Mouse (Mus musculus): ENCODE results near the gene Rasal1. TPM values are rescaled to one million over a fixed set of nuclear protein-coding genes. Genes with fewer than 3 reads are reported as not detected.

Gene Rasal1
- polyA plus RNA-seq, 1 experiment from 2014 or later, result not detected

- no peaks in the 10 kb centered on the region for H3K36me3 ChIP-seq (ENCODE audit: control insufficient read depth, insufficient read depth, low read length)
- DNase-seq (ENCODE audit: low spot score), result no peak
- no peaks in the 10 kb centered on the region for H3K4me1 ChIP-seq (replicated peaks; ENCODE audit: control insufficient read depth, insufficient read depth, low read length)
- H3K27me3 ChIP-seq (ENCODE audit: control insufficient read depth, insufficient read depth, low read length), result peaks cover 2% of the 10 kb centered on the region; the same call in 1 of the 2 replicates
- H3K9ac ChIP-seq (ENCODE audit: low read depth, low read length), result no peak overlapping the region
- ATAC-seq (ENCODE audit: low FRiP score), result no peak
- 57% methylated on average over 13 of the region's 15 CpGs for WGBS
- H3K9me3 ChIP-seq (ENCODE audit: control insufficient read depth, low read length), result no peaks in the 10 kb centered on the region
- H3K4me2 ChIP-seq (replicated peaks; ENCODE audit: low read depth, low read length), result no peak overlapping the region
- no peak overlapping the region for H3K27ac ChIP-seq (ENCODE audit: low read depth, low read length)
- no peak overlapping the region for H3K4me3 ChIP-seq (ENCODE audit: low read depth, low read length)
Measured at GRCm38 (mm10) chr5:120718600-120719378, 70.2 kb downstream of the Rasal1 start.

DNA sequence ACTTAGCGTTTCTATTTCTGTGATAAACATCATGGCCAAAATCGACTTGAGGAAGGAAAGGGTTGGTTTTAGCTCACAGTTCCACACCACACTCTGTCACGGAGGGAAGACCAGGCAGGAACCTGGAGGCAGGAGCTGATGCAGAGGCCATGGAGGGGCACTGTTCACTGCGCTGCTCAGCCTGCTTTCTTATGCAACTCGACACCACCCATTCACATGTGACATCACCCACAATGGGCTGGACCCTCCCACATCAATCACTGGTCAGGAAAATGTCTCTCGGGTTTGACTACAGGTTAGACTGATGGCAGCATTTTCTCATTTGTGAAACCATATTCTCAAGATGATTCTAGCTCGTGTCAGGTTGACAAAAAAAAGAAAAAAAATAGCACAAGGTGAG lies 72.4 kb downstream of the Rasal1 start:
- DNase-seq (ENCODE audit: low spot score), result no peak
- Histone ChIP-seq H3K9me3 (ENCODE audit: control insufficient read depth, low read length) (no peaks in the 10 kb centered on the region), H3K27ac (ENCODE audit: low read depth, low read length) (no peak overlapping the region), H3K9ac (ENCODE audit: low read depth, low read length) (no peak overlapping the region), H3K4me3 (ENCODE audit: low read depth, low read length) (no peak overlapping the region), H3K4me1 (replicated peaks; ENCODE audit: control insufficient read depth, insufficient read depth, low read length) (no peaks in the 10 kb centered on the region), H3K36me3 (ENCODE audit: control insufficient read depth, insufficient read depth, low read length) (no peaks in the 10 kb centered on the region), H3K27me3 (ENCODE audit: control insufficient read depth, insufficient read depth, low read length) (no peaks in the 10 kb centered on the region), H3K4me2 (replicated peaks; ENCODE audit: low read depth, low read length) (no peak overlapping the region)
- no peak for ATAC-seq (ENCODE audit: low FRiP score)
- WGBS, result 59% methylated on average over 7 of the region's 7 CpGs

DNA sequence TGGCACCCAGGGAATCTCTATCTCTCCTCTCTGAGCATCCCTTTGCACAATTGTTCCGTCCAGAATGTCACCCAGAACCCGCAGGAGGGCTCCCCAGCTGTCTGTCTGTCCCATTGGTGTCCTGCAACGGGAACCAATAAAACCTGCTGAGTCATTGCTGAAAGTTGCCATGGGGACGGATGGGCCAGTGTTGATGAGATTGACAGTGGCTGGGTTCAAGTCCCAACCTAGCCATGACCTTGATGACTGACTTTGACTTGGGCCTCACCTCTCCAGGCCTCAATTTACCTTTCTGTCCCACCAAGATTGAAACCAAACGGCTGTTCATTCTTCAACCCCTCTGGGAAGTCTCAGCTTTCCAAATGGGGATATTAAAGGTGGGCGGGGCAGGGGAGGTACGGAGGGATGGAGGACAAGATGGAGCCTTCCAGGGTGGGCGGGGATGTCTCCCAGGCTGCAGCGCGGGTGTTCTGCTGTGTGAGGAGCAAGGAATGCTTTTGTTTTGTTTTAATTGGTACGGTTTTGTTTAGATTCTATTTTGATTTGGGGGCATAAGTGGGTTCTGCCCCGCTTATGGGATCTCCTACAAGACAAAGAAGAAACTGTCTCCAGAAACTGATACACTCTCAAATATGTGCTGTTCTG lies 77.3 kb downstream of the Rasal1 start:
- Histone ChIP-seq H3K4me3 (ENCODE audit: low read depth, low read length) (no peak overlapping the region), H3K27me3 (ENCODE audit: control insufficient read depth, insufficient read depth, low read length) (no peaks in the 10 kb centered on the region), H3K4me2 (replicated peaks; ENCODE audit: low read depth, low read length) (no peak overlapping the region), H3K9ac (ENCODE audit: low read depth, low read length) (no peak overlapping the region), H3K27ac (ENCODE audit: low read depth, low read length) (no peak overlapping the region), H3K9me3 (ENCODE audit: control insufficient read depth, low read length) (no peaks in the 10 kb centered on the region), H3K36me3 (ENCODE audit: control insufficient read depth, insufficient read depth, low read length) (no peaks in the 10 kb centered on the region), H3K4me1 (replicated peaks; ENCODE audit: control insufficient read depth, insufficient read depth, low read length) (no peaks in the 10 kb centered on the region)
- no peak for DNase-seq (ENCODE audit: low spot score)
- 60% methylated on average over 12 of the region's 12 CpGs for WGBS
- no peak for ATAC-seq (ENCODE audit: low FRiP score)

Other genes starting within 250 kb of the Rasal1 start
- 36.1 and 41.6 TPM in 2 replicates for gene Lhx5, start 217.1 kb upstream of the Rasal1 start, polyA plus RNA-seq (2014; fragmentation: Nextera tagmentation; extraction: Ambion mirVana)
- 5.8 and 6.7 TPM in 2 replicates for gene Sdsl, start 176.0 kb upstream of the Rasal1 start, polyA plus RNA-seq (2014; fragmentation: Nextera tagmentation; extraction: Ambion mirVana)
- gene Sds, start 172.3 kb upstream of the Rasal1 start, polyA plus RNA-seq (2014; fragmentation: Nextera tagmentation; extraction: Ambion mirVana), result not detected in 2 replicates
- 20.5 and 22.1 TPM in 2 replicates for gene Plbd2, start 145.2 kb upstream of the Rasal1 start, polyA plus RNA-seq (2014; fragmentation: Nextera tagmentation; extraction: Ambion mirVana)
- gene Slc8b1, start 137.6 kb upstream of the Rasal1 start, polyA plus RNA-seq (2014; fragmentation: Nextera tagmentation; extraction: Ambion mirVana), result 1.5 and 2.1 TPM in 2 replicates
- 12.5 and 15.6 TPM in 2 replicates for gene Tpcn1, start 60.1 kb upstream of the Rasal1 start, polyA plus RNA-seq (2014; fragmentation: Nextera tagmentation; extraction: Ambion mirVana)
- gene Iqcd, start 59.8 kb upstream of the Rasal1 start, polyA plus RNA-seq (2014; fragmentation: Nextera tagmentation; extraction: Ambion mirVana), result 1.1 and 1.4 TPM in 2 replicates
- gene Rita1, start 36.2 kb upstream of the Rasal1 start, polyA plus RNA-seq (2014; fragmentation: Nextera tagmentation; extraction: Ambion mirVana), result 9.3 and 10.5 TPM in 2 replicates
- gene Ddx54, start 36.1 kb upstream of the Rasal1 start, polyA plus RNA-seq (2014; fragmentation: Nextera tagmentation; extraction: Ambion mirVana), result 25.9 and 32.4 TPM in 2 replicates
- gene Cfap73, start 14.6 kb upstream of the Rasal1 start, polyA plus RNA-seq (2014; fragmentation: Nextera tagmentation; extraction: Ambion mirVana), result 0.54 and 0.82 TPM in 2 replicates
- 4.6 and 5.0 TPM in 2 replicates for gene Dtx1, start 63.1 kb downstream of the Rasal1 start, polyA plus RNA-seq (2014; fragmentation: Nextera tagmentation; extraction: Ambion mirVana)
- 0.13 TPM in 1 of 2 replicates, not detected in the other for gene Oas2, start 101.0 kb downstream of the Rasal1 start, polyA plus RNA-seq (2014; fragmentation: Nextera tagmentation; extraction: Ambion mirVana)
- gene Oas3, start 128.8 kb downstream of the Rasal1 start, polyA plus RNA-seq (2014; fragmentation: Nextera tagmentation; extraction: Ambion mirVana), result 0.15 and 0.21 TPM in 2 replicates
- gene Oas1e, start 146.7 kb downstream of the Rasal1 start, polyA plus RNA-seq (2014; fragmentation: Nextera tagmentation; extraction: Ambion mirVana), result 0.13 and 0.29 TPM in 2 replicates
- 0.26 and 0.45 TPM in 2 replicates for gene Oas1c, start 163.7 kb downstream of the Rasal1 start, polyA plus RNA-seq (2014; fragmentation: Nextera tagmentation; extraction: Ambion mirVana)
- not detected in 2 replicates for gene Oas1f, start 198.6 kb downstream of the Rasal1 start, polyA plus RNA-seq (2014; fragmentation: Nextera tagmentation; extraction: Ambion mirVana)
- gene Oas1h, start 212.6 kb downstream of the Rasal1 start, polyA plus RNA-seq (2014; fragmentation: Nextera tagmentation; extraction: Ambion mirVana), result not detected in 2 replicates
- 0.15 TPM in 1 of 2 replicates, not detected in the other for gene Oas1g, start 238.8 kb downstream of the Rasal1 start, polyA plus RNA-seq (2014; fragmentation: Nextera tagmentation; extraction: Ambion mirVana)